Mouse (Mus musculus): ENCODE measurements around the gene Scd2.

DNA sequence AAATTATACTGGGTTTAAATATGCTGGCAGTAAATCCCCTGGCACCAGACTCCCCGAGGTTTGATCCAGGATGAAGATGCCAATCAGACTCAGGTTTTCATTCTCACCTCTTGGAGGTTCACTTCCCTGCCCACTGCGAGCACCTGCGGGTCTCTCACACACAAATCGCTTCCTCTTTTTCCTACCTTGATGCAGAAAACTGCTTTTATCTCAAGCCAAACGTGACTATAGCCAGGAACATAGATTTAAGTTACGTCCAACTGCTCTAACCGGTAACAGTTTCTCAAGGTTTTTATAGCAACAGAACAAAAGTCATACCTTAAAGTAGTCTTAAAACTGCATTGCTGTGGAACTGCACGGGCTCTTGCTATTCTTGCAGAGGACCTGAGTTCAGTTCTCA is 56.2 kb downstream of the Scd2 start:
- TF ChIP-seq CTCF (IDR thresholded peaks at IDR 0.05; ENCODE audit: extremely low read depth, insufficient read depth, low read length): no peak
- TF ChIP-seq POLR2A (IDR thresholded peaks at IDR 0.05; ENCODE audit: extremely low read depth, insufficient read depth, low read length): no peak
